Mouse (Mus musculus) layer of hippocampus, postnatal 10 days (tissue): ENCODE data around the gene Fzd7. TPM values are rescaled to one million over a fixed set of nuclear protein-coding genes. Genes with fewer than 3 reads are reported as not detected.

Source experiments
- DNase-seq, 2 experiments: peaks; one replicate each; pipeline ENCODE4 v3.0.0; 2021; ENCODE audit warnings: low spot score in 2 of 2
- total RNA-seq, 2 experiments: library from RNA; stranded (reverse); gene quantifications; 2 replicates each; pipeline ENCODE4 v1.2.3; 2021

Gene Fzd7
- total RNA-seq, 2 experiments from 2014 or later = 5.8 to 6.5 TPM

- no peak for DNase-seq
Measured at GRCm38 (mm10) chr1:59497741-59498613, 15.8 kb downstream of the Fzd7 start.

- DNase-seq = no peak
Measured at GRCm38 (mm10) chr1:59499327-59499726, 17.1 kb downstream of the Fzd7 start.

DNA sequence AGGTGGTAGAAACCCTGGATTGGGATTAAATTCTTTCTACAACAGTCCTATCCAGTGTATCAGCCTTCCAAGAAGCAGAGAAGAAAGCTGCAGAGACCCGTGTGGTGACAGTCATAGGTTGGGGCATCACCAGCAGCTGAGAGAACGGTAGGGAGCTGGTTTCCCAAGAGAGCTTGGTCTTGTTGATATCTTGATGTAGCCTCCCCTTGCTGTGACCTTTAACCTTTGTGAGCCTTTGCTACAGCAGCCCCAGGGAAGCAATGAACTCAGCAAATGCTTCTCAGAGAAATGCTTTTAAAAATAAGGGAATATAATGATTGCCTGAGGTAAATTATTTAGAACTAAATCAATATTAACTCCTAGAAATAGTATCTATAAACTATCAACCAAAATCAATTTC is 20.1 kb downstream of the Fzd7 start:
- DNase-seq = no peak

DNA sequence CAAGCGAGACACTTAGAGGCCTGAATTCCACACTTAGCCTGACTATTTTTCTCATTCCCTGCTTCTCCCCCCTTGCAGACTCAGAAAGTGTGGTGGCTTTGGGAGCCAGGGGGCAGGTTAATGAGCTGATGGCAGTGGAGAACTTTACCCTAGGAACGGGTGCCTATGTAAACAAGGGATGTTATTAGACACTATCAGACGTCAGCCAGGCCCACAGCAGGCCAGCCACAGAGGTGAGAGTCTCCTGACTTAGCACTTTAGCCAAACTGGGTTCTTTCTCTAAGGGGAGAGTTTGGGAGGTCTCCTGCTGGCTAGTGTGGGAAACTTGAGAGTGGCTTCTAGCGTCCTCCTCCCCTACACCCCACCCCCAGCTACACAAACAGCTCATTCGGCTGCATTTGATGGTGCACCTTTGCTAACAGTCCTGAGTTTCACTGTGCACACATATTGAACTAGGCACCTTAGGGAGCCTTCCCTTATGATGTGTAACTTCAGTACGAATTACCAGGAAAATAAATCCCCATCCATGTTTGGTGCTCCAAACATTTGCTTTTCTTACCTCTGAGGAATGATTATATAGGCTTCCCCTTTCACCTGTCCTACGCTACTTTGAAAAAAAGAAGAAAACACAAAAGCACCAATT is 21.6 kb downstream of the Fzd7 start:
- no peak for DNase-seq

DNA sequence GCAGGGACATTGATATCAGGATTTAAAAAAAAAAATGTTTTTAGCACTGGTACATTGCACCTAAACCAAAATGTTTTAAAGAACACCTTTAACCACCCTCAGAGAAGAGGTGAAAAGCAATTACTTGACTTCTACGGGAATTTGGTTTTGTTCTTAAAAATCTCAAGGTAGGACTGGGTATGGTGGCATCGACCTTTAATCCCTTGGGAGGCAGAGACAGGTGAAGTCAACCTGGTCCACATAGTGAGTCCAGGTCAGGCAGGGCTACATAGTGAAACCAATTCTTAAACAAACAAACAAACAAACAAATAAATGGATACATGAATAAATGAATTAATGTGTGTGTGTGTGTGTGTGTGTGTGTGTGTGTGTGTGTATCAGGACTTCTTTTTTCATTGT is 22.1 kb downstream of the Fzd7 start:
- DNase-seq = no peak

- no peak for DNase-seq
Measured at GRCm38 (mm10) chr1:59508463-59509139, 26.4 kb downstream of the Fzd7 start.

GRCm38 (mm10) chr1:59511566-59512270 is 29.5 kb downstream of the Fzd7 start:
- DNase-seq = no peak

- DNase-seq = peak; percentile 70 to 72
Measured at GRCm38 (mm10) chr1:59516026-59516917, 34.0 kb downstream of the Fzd7 start, which contains the start of gene Gm973. Gene Gm973 (plus strand): TSS chr1:59516264.

GRCm38 (mm10) chr1:59520226-59520837 is 38.1 kb downstream of the Fzd7 start:
- DNase-seq = no peak

DNA sequence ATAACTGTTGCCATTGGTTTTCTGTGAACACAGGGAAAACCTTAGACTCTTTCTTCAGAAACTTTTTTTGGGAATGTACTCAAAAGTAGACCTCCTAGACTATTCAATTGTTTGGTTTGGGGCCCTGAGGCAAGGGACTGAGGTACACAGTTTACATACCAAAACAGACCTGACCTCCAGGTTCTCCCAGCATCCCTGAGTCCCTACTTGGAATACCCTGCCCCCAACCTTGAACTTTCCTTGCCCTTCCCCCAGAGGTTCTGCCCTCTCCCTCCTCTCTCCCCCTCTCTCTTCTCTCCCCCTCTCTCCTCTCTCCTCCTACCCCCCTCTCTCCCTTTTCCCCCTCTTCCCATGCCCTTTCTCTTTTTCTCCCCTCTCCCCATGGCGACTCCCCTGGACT is 40.2 kb downstream of the Fzd7 start:
- DNase-seq = no peak

DNA sequence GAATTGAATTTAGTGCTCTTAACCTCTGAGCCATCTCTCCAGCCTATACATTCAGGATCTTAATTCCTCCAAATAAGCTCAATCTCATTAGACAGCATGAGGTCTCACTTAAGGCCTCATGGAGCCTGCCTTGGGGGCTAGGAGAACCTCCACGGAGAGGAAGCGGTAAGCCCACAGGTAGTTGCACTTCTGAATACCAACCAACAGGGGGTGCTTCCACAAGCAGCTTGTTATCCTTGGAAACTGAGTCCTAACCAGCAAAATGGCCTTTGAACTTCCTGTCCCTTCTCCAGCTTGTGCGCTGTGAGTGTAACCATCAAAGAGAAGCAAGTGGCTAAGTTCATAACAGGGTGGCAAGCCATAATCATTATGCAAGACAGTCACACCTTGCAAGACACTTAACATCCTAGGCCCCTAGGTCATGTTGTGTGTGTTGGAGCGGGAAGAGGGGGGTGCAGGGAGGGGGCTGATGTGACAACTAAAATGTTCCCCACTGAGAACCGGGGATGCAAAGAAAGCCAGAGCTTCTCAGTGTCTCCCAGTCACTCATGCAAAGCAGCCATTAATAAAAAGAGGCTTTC is 41.2 kb downstream of the Fzd7 start:
- DNase-seq = no peak

- DNase-seq = peak; percentile 29 to 30
Measured at GRCm38 (mm10) chr1:59524071-59524470, 41.8 kb downstream of the Fzd7 start.

- no peak for DNase-seq
Measured at GRCm38 (mm10) chr1:59524759-59525158, 42.5 kb downstream of the Fzd7 start.

GRCm38 (mm10) chr1:59527219-59527618 is 45.0 kb downstream of the Fzd7 start:
- no peak for DNase-seq

DNA sequence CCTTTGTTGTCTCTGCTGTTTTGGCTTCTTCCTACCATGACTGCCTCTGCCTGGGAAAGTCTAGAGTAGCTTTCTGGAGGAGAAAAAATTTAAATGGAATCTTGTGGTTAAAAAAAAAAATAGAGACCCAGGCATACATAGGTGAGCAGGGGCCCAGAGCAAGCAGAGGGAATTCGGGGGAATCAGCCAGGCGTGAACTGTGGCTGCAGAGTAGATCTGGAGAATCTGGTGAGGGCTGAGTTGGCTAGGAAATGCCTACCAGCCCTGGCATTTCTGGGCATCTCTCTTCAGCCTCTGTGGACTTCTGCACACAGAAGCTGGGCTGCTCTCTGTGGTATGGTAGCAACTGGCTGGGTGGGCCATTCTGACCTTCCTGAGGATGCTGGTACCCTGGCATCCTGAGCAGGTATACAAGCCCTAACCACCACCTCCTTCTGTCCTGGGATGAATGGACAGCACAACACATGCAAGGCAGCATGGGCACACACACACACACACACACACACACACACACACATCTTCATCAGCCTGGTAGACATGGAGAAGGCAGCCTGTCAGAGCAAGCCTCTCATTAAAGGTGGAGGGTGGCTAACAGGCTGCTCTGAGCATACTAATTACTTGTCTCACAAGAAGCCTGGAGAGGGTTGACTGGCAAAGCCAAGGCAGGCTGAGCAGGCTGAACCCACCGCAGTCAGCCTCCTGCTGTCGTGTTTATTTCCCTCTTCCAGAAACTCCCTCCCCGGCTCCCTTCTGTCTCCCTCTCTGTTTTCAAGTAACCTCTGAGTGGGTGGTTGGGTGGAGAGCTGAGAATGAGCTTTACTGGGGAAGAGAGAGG is 53.0 kb downstream of the Fzd7 start:
- DNase-seq = peak; percentile 38 to 46
